Mouse (Mus musculus) MEL (cell line): Measurements from ENCODE around the gene Eif4e3.

Source experiments
- CTCF ChIP-seq, 3 experiments: IDR thresholded peaks in 2 of 3; conservative IDR thresholded peaks in 1 of 3; 2 replicates each; pipeline ENCODE4 v1.5.1; 2011 to 2012; ENCODE audit warnings: low read length in 3 of 3, low read depth in 2 of 3, mild to moderate bottlenecking in 2 of 3, improper control_type of control experiment in 1 of 3, inconsistent platforms in 1 of 3, mixed read lengths in 1 of 3, moderate library complexity in 1 of 3; ENCODE audit not compliant: control insufficient read depth in 1 of 3, insufficient read depth in 1 of 3, poor library complexity in 1 of 3, severe bottlenecking in 1 of 3
- E2F4 ChIP-seq: IDR thresholded peaks from 2 replicates; pipeline ENCODE4 v1.6.1; 2011; ENCODE audit warnings: low read depth, low read length, improper control_type of control experiment, borderline replicate concordance
- GATA1 ChIP-seq: IDR thresholded peaks from 2 replicates; pipeline ENCODE4 v1.6.1; 2011; ENCODE audit warnings: low read depth, low read length, improper control_type of control experiment
- MYB ChIP-seq: IDR thresholded peaks from 2 replicates; pipeline ENCODE4 v1.6.1; 2011; ENCODE audit warnings: mild to moderate bottlenecking, low read depth, low read length, improper control_type of control experiment
- POLR2A ChIP-seq, 2 experiments: IDR thresholded peaks; 2 replicates each; pipeline ENCODE4 v1.6.1; 2011 to 2012; ENCODE audit warnings: low read length in 2 of 2, mild to moderate bottlenecking in 2 of 2, control low read depth in 1 of 2, improper control_type of control experiment in 1 of 2, low read depth in 1 of 2, moderate library complexity in 1 of 2; ENCODE audit not compliant: control insufficient read depth in 1 of 2, insufficient read depth in 1 of 2, poor library complexity in 1 of 2
- POLR2AphosphoS5 ChIP-seq: IDR thresholded peaks from 2 replicates; pipeline ENCODE4 v1.6.1; 2012; ENCODE audit warnings: low read depth, borderline replicate concordance, mild to moderate bottlenecking, inconsistent platforms, low read length, moderate library complexity, mixed read lengths
- RAD21 ChIP-seq: IDR thresholded peaks from 2 replicates; pipeline ENCODE4 v1.6.1; 2011; ENCODE audit warnings: mild to moderate bottlenecking, low read depth, low read length, improper control_type of control experiment
- RCOR1 ChIP-seq: IDR thresholded peaks from 2 replicates; pipeline ENCODE4 v1.6.1; 2012; ENCODE audit warnings: low read depth, mild to moderate bottlenecking, inconsistent platforms, low read length, improper control_type of control experiment
- ZC3H11A ChIP-seq: IDR thresholded peaks from 2 replicates; pipeline ENCODE4 v1.6.1; 2012; ENCODE audit warnings: low read depth, mild to moderate bottlenecking, inconsistent platforms, low read length, improper control_type of control experiment
- ZMIZ1 ChIP-seq: IDR thresholded peaks from 2 replicates; pipeline ENCODE4 v1.6.1; 2012; ENCODE audit warnings: low read depth, mild to moderate bottlenecking, inconsistent platforms, low read length, improper control_type of control experiment, moderate library complexity

- TF ChIP-seq CTCF (IDR thresholded peaks at IDR 0.05 in 2 of 3, conservative IDR thresholded peaks at IDR 0.05 in 1 of 3; ENCODE audit: control insufficient read depth in 1 of 3, insufficient read depth in 1 of 3, low read depth in 2 of 3, low read length in 3 of 3, poor library complexity in 1 of 3, severe bottlenecking in 1 of 3) (no peak), GATA1 (no peak), POLR2A (IDR thresholded peaks at IDR 0.05; ENCODE audit: control insufficient read depth in 1 of 2, insufficient read depth in 1 of 2, low read depth in 1 of 2, low read length in 2 of 2, poor library complexity in 1 of 2) (no peak), ZMIZ1 (no peak), POLR2AphosphoS5 (no peak), MYB (no peak), RCOR1 (no peak), ZC3H11A (no peak), E2F4 (no peak), RAD21 (no peak)
These were observed 5.2 kb upstream of the Eif4e3 start for GRCm38 (mm10) chr6:99671768-99672167.
